Mouse (Mus musculus): ENCODE data around the gene Nynrin. TPM values are rescaled to one million over a fixed set of nuclear protein-coding genes. Genes with fewer than 3 reads are reported as not detected.

Gene Nynrin
- polyA plus RNA-seq, 1 experiment from 2014 or later: 22.4 TPM

GRCm38 (mm10) chr14:55883663-55884062, 29.9 kb downstream of the Nynrin start:
- Histone ChIP-seq H3K9ac (no peak overlapping the region), H3K4me2 (no peak overlapping the region), H3K9me3 (replicated peaks) (no peaks in the 10 kb centered on the region), H3K27me3 (no peaks in the 10 kb centered on the region), H3K27ac (peak overlapping the region; percentile 99), H3K36me3 (peaks cover 27% of the 10 kb centered on the region), H3K4me3 (replicated peaks) (0 out of 2 replicates have a peak overlapping the region, but pooled peaks have one; percentile 81), H3K4me1 (peaks cover 37% of the 10 kb centered on the region)
- ATAC-seq (replicated peaks; ENCODE audit: low FRiP score): no peak; the same call in 1 of the 2 replicates
- WGBS: 88% methylated on average over 12 of the region's 12 CpGs

- Histone ChIP-seq H3K27ac (peak within 1 kb of the TSS; percentile 99), H3K27me3 (no peaks in the 10 kb centered on the region), H3K9me3 (replicated peaks) (no peaks in the 10 kb centered on the region), H3K4me2 (peak within 1 kb of the TSS; percentile 83), H3K9ac (peak within 1 kb of the TSS; percentile 87), H3K36me3 (peaks cover 32% of the 10 kb centered on the region), H3K4me3 (replicated peaks) (peak within 1 kb of the TSS; percentile 81), H3K4me1 (peaks cover 36% of the 10 kb centered on the region)
- peak; percentile 47 for ATAC-seq (replicated peaks; ENCODE audit: low FRiP score)
- 30% methylated on average over 4 of the region's 4 CpGs for WGBS
Observed at GRCm38 (mm10) chr14:55884166-55884565, 30.4 kb downstream of the Nynrin start, which contains the start of gene Cbln3. Gene Cbln3, minus strand, starts transcription at chr14:55884392.

GRCm38 (mm10) chr14:55884713-55885113, 30.9 kb downstream of the Nynrin start, which contains the start of gene Khnyn:
Gene Khnyn, plus strand, starts transcription at chr14:55884947.
- WGBS: 1% methylated on average over 29 of the region's 30 CpGs
- Histone ChIP-seq H3K4me3 (replicated peaks) (peak within 1 kb of the TSS; percentile 81), H3K4me1 (peaks cover 36% of the 10 kb centered on the region), H3K27me3 (no peaks in the 10 kb centered on the region), H3K9me3 (replicated peaks) (no peaks in the 10 kb centered on the region), H3K27ac (peak within 1 kb of the TSS; percentile 99), H3K4me2 (peak within 1 kb of the TSS; percentile 83), H3K9ac (peak within 1 kb of the TSS; percentile 87), H3K36me3 (peaks cover 38% of the 10 kb centered on the region)
- ATAC-seq (replicated peaks; ENCODE audit: low FRiP score): peak; percentile 96

DNA sequence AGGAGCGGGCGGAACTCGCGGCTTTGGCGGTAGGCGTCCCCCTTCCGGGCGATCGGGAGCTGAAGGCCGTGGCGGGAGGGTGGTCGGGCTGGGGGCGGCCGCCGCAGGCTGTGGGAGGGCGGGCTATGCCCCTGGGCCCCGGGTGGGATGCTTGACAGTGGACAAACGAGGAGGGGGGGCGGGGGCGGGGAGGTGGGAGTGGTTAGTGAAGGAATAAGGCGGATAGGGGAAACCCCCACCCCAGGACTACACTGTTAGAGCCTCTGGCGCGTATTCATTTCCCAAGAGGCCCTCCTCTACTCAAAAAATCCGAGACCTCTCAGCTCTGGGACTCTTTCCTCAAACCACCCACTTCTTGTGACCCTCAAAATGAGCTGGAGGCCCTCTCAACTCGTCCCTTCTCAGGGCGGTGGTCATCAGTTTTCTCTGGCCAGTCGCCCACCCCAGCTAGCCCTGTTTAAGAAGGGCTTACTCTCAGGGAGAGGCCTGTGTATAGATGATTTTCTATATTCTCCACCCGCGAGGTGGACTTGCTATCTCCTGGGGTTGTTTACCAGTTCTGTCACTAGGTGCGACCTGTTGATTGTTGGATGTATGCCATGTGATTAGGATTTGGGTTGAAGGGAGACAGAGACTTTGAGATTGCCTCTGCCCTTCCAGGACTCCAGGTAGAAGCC, 31.4 kb downstream of the Nynrin start:
- ATAC-seq (replicated peaks; ENCODE audit: low FRiP score): peak; percentile 81
- H3K36me3 ChIP-seq: peaks cover 43% of the 10 kb centered on the region
- under 1% methylated on average over 26 of the region's 30 CpGs for WGBS
- H3K4me2 ChIP-seq: peak overlapping the region; percentile 83
- peak overlapping the region; percentile 81 for H3K4me3 ChIP-seq (replicated peaks)
- no peaks in the 10 kb centered on the region for H3K9me3 ChIP-seq (replicated peaks)
- no peaks in the 10 kb centered on the region for H3K27me3 ChIP-seq
- peak overlapping the region; percentile 87 for H3K9ac ChIP-seq
- H3K4me1 ChIP-seq: peaks cover 36% of the 10 kb centered on the region
- H3K27ac ChIP-seq: peak overlapping the region; percentile 99

DNA sequence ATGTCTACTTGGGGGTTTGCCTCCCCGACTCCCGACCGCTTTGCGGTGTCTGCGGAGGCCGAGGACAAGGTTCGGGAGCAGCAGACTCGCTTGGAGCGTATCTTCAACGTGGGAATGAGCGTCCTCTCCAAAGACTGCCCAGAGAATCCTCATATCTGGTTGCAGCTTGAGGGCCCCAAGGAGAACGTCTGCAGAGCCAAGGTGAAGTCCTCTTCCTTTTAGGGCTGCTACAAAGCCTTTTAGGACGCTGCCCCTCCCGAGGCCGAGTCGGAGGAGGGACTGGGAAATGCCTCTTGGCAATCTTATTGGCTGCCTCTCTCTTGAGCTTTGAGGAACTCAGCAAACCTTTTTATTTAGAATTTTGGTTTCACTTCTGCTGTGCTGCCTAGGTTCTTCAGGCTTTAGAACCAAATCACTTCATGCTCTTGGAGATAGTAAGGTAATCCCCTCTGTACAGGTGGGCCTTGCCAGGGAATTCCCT, 32.0 kb downstream of the Nynrin start:
- H3K27me3 ChIP-seq: no peaks in the 10 kb centered on the region
- peak overlapping the region; percentile 87 for H3K9ac ChIP-seq
- H3K4me2 ChIP-seq: peak overlapping the region; percentile 83
- ATAC-seq (replicated peaks; ENCODE audit: low FRiP score): no peak
- H3K27ac ChIP-seq: peak overlapping the region; percentile 99
- H3K36me3 ChIP-seq: peaks cover 49% of the 10 kb centered on the region
- H3K9me3 ChIP-seq (replicated peaks): no peaks in the 10 kb centered on the region
- H3K4me3 ChIP-seq (replicated peaks): peak overlapping the region; percentile 81
- H3K4me1 ChIP-seq: peaks cover 36% of the 10 kb centered on the region
- 6% methylated on average over 16 of the region's 16 CpGs for WGBS

DNA sequence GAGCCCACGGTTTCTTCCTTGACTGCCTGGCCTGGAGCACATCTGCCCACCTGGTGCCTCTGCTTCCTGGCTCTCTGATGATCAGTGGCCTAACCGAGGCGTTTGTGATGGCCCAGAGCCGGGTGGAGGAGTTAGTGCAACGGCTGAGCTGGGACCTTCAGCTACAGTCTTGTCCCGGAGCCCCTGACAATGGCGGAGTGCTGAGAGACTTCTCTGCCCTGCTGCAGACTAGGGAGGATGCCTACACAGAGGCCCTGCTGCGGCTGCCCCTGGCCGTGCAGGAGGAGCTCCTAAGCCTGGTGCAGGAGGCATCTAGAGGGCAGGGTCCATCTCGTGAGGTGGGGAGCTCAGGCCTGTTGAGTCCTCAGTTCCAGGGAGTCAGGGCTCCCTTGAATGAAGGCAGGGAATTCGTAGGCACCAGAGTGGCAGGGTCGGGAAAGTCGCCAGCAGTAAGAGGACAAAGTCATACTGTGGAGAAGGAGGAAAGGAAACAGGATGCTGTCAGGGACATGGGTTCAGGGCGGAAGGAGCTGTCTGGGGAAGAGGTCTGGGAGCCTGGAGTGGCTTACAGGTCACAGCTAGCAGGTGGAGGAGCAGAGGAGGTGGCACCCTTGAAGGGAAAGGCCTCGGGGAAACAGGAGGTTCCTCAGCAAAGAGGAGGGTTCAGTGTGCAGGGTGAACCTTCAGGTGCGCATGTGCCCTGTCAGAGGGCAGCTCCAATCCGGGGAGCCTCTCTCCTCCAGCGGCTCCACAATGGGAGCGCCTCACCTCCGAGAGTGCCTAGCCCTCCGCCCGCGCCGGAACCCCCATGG, 33.0 kb downstream of the Nynrin start:
- peak overlapping the region; percentile 81 for H3K4me3 ChIP-seq (replicated peaks)
- H3K27me3 ChIP-seq: no peaks in the 10 kb centered on the region
- ATAC-seq (replicated peaks; ENCODE audit: low FRiP score): no peak
- H3K9me3 ChIP-seq (replicated peaks): no peaks in the 10 kb centered on the region
- H3K4me2 ChIP-seq: peak overlapping the region; percentile 83
- H3K36me3 ChIP-seq: peaks cover 58% of the 10 kb centered on the region
- H3K4me1 ChIP-seq: peaks cover 36% of the 10 kb centered on the region
- H3K9ac ChIP-seq: peak overlapping the region; percentile 87
- peak overlapping the region; percentile 99; the same call in 1 of the 2 replicates for H3K27ac ChIP-seq
- 82% methylated on average over 24 of the region's 24 CpGs for WGBS

GRCm38 (mm10) chr14:55897671-55898070, 43.9 kb downstream of the Nynrin start:
- Histone ChIP-seq H3K9ac (no peak overlapping the region), H3K36me3 (peaks cover 56% of the 10 kb centered on the region), H3K4me1 (peaks cover 23% of the 10 kb centered on the region), H3K27ac (no peak overlapping the region), H3K27me3 (no peaks in the 10 kb centered on the region), H3K4me3 (replicated peaks) (no peak overlapping the region), H3K4me2 (no peak overlapping the region), H3K9me3 (replicated peaks) (no peaks in the 10 kb centered on the region)
- no peak for ATAC-seq (replicated peaks; ENCODE audit: low FRiP score)
- WGBS: 90% methylated on average over 12 of the region's 12 CpGs

- no peak for ATAC-seq (replicated peaks; ENCODE audit: low FRiP score)
- H3K9me3 ChIP-seq (replicated peaks): no peaks in the 10 kb centered on the region
- WGBS: 89% methylated on average over 7 of the region's 7 CpGs
- H3K4me2 ChIP-seq: peak overlapping the region; percentile 92
- H3K4me1 ChIP-seq: peaks cover 23% of the 10 kb centered on the region
- H3K27me3 ChIP-seq: no peaks in the 10 kb centered on the region
- no peak overlapping the region for H3K4me3 ChIP-seq (replicated peaks)
- peaks cover 46% of the 10 kb centered on the region for H3K36me3 ChIP-seq
- H3K9ac ChIP-seq: peak overlapping the region; percentile 67; the same call in 1 of the 2 replicates
- peak overlapping the region; percentile 90; the same call in 1 of the 2 replicates for H3K27ac ChIP-seq
Observed at GRCm38 (mm10) chr14:55898947-55899346, 45.1 kb downstream of the Nynrin start.

GRCm38 (mm10) chr14:55899701-55900413, 46.0 kb downstream of the Nynrin start, which contains the start of gene Sdr39u1:
Gene Sdr39u1, minus strand, starts transcription at chr14:55900293.
- Histone ChIP-seq H3K27ac (peak within 1 kb of the TSS; percentile 90), H3K4me1 (peaks cover 23% of the 10 kb centered on the region), H3K9ac (peak within 1 kb of the TSS; percentile 67), H3K27me3 (0 out of 2 replicates have a peak, but pooled peaks cover 5% of the 10 kb centered on the region), H3K4me3 (replicated peaks) (peak within 1 kb of the TSS; percentile 55), H3K4me2 (peak within 1 kb of the TSS; percentile 92), H3K9me3 (replicated peaks) (no peaks in the 10 kb centered on the region), H3K36me3 (peaks cover 37% of the 10 kb centered on the region)
- WGBS: under 1% methylated on average over 39 of the region's 39 CpGs
- ATAC-seq (replicated peaks; ENCODE audit: low FRiP score): peak; percentile 91

DNA sequence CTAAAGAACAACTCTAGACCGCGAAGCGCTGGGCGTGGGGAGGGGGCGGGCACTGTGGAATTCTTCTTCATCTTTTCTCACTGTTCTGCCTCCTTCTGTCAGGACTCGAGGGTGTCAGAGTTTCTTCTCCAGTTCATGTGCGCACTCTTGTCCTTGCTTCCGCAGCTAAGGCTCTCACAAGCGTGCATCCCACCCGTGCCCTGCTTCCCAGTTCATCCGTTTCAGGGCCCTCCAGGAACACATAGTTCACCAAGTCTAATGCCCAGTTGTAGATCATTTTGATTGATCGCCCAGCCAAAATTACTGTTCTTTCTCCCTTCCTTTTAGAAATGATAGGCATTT, 46.6 kb downstream of the Nynrin start:
- Histone ChIP-seq H3K9me3 (replicated peaks) (no peaks in the 10 kb centered on the region), H3K4me2 (peak overlapping the region; percentile 92), H3K9ac (peak overlapping the region; percentile 67), H3K4me3 (replicated peaks) (peak overlapping the region; percentile 55), H3K27me3 (0 out of 2 replicates have a peak, but pooled peaks cover 5% of the 10 kb centered on the region), H3K36me3 (peaks cover 32% of the 10 kb centered on the region), H3K27ac (peak overlapping the region; percentile 90), H3K4me1 (peaks cover 23% of the 10 kb centered on the region)
- peak; percentile 28; the same call in 1 of the 2 replicates for ATAC-seq (replicated peaks; ENCODE audit: low FRiP score)
- 5% methylated on average over 12 of the region's 12 CpGs for WGBS

GRCm38 (mm10) chr14:55905518-55905917, 51.7 kb downstream of the Nynrin start:
- 21% methylated on average over 1 of the region's 1 CpGs for WGBS
- Histone ChIP-seq H3K9ac (no peak overlapping the region), H3K27ac (no peak overlapping the region), H3K4me1 (peaks cover 8% of the 10 kb centered on the region), H3K36me3 (no peaks in the 10 kb centered on the region), H3K4me3 (replicated peaks) (no peak overlapping the region), H3K27me3 (peaks cover 5% of the 10 kb centered on the region; the same call in 1 of the 2 replicates), H3K9me3 (replicated peaks) (no peaks in the 10 kb centered on the region), H3K4me2 (no peak overlapping the region)
- no peak for ATAC-seq (replicated peaks; ENCODE audit: low FRiP score)
